18 mouse cellular contexts compared by ENCODE assay signal in the genomic region with DNA sequence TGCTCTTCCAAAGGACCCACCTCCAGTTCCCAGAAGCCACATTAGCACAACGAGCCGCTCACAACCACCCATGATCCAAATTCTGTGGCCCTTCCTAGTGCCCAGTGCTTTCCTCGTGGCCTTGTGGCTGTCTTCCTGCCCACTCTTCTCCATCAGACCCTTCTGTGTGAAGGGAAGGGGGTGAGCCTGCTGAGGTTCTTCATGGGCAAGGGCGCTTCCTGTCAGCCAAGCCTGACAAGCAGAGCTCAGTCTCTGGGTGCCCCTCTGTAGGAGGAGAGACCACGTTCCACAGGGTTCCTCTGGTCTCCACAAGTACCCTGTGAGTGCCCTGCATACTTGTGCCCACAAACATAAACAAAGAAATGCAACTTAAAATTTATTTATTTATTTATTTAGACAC.
"Had no signal": no experiment of that assay in that cellular context is flagged by ENCODE, and none has a peak within 500 bp of the region (broad histone marks: within the 10 kb centered on the region; RNA-seq: fewer than 3 reads in every experiment).

No protein-coding gene starts in this region.

- H3K27ac ChIP-seq: liver, embryonic 13.5 days; liver, embryonic 15.5 days; macrophage; midbrain, embryonic 12.5 days; neural tube, embryonic 13.5 days; neural tube, embryonic 15.5 days had no signal

- H3K27me3 ChIP-seq: liver, embryonic 13.5 days; liver, embryonic 15.5 days; midbrain, embryonic 12.5 days; neural tube, embryonic 13.5 days; neural tube, embryonic 15.5 days had no signal

- DNase-seq: liver, embryonic 13.5 days; lung, adult 18-20 months; lung, embryonic 14.5 days; lung, postnatal 14 days; lung, postnatal 36 days; midbrain, embryonic 14.5 days; retina, postnatal 1 day; right cerebral cortex, adult 18-20 months; right cerebral cortex, postnatal 25 days; right cerebral cortex, postnatal 4 days; spleen, adult 18-20 months; thymus, adult 2 months; thymus, postnatal 25 days had no signal

- H3K4me3 ChIP-seq: liver, embryonic 13.5 days; liver, embryonic 15.5 days; midbrain, embryonic 12.5 days; neural tube, embryonic 13.5 days; neural tube, embryonic 15.5 days had no signal

- H3K9me3 ChIP-seq: liver, embryonic 13.5 days; liver, embryonic 15.5 days; midbrain, embryonic 12.5 days; neural tube, embryonic 13.5 days; neural tube, embryonic 15.5 days had no signal

- H3K9ac ChIP-seq: liver, embryonic 13.5 days; liver, embryonic 15.5 days; lung, embryonic 14.5 days; midbrain, embryonic 12.5 days; neural tube, embryonic 13.5 days; neural tube, embryonic 15.5 days had no signal

- H3K4me2 ChIP-seq: liver, embryonic 13.5 days; liver, embryonic 15.5 days; lung, embryonic 14.5 days; midbrain, embryonic 12.5 days; neural tube, embryonic 13.5 days; neural tube, embryonic 15.5 days had no signal
